Mouse (Mus musculus): ENCODE measurements at regions not wholly inside any gene's neighbourhood (a gene's known extent, or its start where the extent isn't known, plus 50 kb on each side); places are given as distances from the start of the nearest gene placed in this dataset.

DNA sequence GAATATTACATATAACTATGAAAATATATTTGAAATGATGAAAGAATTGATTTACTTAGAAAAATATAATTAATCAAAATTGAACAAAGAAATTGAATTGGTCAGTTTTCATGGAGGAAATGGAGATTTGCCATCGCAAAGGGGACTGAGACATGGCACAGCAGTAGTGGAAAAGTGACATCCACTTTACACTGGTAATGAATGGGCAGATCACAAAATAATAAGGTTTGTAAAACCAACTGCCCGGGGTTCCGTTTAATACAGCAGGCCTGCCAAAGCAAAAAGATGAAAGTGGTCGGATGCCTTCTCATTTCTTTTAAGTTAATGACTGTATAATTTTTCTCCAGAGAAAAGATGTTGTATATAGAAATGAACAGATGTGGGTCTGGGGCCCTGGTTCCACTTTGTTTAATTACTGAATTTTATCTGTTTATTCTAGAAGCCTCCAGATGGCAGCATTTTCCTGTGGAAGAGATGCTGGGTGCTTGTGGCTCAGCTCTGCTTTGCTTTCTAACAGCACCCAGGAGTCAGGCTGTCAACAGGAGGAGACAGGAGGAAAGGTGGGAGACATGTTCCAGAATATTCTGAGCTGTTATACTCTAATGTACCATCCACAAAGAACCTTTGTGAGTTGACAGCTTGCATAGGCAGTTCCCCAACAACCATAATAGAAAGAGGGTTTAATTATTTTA is 75.6 kb upstream of the Fbxl17 start:
- DNase-seq (ENCODE audit: low spot score in 2 of 2): peak in 1 of 2 experiments; percentile 22

DNA sequence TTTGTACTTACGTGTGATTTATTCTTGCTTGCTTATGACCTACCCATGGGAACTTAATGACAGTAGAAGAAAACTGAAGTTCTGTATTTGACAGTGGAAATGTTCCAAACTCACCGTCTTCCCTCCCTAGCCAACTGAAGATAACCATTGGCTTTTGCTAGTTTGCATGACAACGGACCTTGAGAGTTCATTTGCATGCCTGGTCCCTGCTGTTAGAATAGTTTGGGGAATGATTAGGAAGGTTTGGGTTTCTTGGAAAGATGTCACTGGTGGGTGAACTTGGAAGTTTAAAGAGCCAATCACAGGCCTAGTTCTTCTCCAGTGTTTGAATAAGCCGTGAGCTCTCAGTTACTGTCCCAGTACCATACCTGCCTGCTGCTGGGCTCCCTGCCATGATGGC is 83.1 kb upstream of the Fbxl17 start:
- no peak for DNase-seq (ENCODE audit: low spot score in 2 of 2)

DNA sequence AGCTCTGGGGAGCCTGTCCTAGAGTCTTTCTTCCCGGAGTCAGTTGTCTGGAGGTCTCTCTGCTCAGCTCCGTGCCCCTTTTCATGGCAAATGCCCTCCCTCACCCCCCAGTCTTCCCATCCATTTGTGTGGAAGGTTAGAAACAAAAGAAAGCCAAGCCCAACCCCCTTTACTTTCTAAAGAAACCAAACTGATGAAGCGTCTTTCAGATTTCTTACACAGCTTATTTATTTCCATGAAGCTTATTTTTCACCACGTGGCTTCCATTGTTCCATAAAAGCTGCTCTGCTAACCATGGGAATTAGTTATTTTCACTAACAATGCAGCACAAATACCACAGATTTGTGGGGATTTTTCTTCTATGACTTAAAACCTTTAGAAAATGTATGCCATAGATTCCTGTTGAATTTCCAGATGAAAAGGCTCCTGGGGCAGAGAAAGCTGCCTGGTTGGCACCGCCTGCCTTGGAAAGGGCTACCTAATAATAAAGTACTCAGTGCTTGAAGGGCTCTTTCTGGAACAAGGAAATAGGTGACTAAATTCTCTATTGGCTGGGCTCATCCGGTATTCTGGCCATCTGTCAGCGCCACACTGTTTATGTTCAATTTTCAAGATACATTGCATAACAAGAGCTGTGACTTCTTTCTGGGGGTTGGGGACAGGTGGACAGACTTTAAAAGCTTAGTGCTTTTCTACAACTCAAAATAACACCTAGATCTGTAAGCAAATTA is 107.4 kb upstream of the Fbxl17 start:
- DNase-seq (ENCODE audit: low spot score in 2 of 2): no peak

DNA sequence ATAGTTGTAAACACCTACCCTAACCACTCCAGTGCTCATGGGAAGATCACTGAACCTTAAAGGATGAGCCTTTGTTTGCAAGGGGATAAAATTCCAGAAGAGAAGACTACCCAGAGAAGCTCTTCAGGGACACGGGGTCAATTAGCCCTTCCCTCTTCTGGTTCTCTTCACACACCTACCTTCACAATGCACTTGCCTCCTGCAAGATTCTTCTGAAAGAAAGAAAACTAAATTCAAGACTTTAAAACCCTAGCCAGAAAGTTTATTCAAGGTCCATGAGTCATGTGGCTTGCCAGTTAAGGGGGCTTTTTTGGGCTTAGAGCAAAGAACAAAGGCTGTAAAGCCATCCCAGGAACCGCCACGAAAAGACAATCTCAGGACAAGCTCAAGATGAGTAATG is 122.9 kb upstream of the Fbxl17 start:
- no peak for DNase-seq (ENCODE audit: low spot score in 2 of 2)

DNA sequence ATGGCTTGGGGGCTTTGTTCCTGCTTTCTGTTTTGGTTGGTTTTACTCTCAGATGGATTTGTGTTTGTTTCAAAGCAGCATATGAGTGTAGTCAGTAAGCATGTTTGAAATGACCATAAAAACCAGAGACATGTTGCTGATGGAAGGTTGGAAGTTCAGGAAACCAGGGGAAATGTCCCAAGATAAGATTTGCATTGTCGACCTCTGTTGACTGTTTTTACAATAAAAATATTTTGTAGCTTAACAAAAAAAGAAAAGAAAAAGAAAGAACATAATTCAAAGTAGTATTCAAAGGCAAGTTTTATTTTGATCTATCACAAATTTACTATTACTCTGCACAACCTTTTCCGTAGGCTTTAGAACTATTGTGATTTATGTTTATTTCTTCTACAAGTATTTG is 137.8 kb upstream of the Fbxl17 start:
- no peak for DNase-seq (ENCODE audit: low spot score in 2 of 2)

DNA sequence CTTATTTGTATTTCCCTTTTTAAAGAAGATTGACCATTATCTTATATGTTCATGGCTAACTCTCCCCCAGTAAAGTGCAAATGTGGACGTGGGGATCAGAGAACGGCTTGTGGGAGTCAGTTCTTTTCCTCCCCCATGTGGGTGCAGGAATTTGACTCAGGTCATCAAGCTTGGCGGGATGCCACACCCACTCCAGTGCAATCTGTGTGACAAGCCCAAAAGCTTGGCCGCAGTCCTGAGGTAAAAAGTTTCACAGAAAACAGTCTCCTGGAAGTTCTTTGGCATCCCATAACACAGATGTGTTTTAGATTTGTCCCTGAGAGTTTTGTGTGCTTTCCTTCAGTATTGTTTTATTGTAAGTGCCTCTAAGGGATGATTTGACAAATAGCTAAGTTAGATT is 144.6 kb upstream of the Fbxl17 start:
- no peak for DNase-seq (ENCODE audit: low spot score in 2 of 2)

DNA sequence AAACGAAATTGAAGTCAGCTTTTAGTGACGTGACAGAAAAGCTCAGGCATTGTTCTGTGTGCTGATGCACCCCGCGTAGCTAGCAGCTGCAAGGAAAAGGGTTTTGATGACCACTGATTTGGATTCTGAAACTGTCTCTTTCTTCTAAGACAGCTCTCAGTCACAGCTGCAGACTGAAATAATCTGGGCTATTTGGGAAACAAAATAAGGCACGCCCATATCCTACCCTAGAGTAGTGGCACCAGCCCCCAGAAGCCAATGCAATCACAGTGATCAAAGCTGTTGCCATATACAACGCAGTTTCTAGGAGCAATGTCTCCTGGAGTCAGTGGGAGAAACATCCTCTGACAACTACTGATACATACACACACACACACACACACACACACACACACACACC is 157.9 kb upstream of the Fbxl17 start:
- DNase-seq (ENCODE audit: low spot score in 2 of 2): no peak

DNA sequence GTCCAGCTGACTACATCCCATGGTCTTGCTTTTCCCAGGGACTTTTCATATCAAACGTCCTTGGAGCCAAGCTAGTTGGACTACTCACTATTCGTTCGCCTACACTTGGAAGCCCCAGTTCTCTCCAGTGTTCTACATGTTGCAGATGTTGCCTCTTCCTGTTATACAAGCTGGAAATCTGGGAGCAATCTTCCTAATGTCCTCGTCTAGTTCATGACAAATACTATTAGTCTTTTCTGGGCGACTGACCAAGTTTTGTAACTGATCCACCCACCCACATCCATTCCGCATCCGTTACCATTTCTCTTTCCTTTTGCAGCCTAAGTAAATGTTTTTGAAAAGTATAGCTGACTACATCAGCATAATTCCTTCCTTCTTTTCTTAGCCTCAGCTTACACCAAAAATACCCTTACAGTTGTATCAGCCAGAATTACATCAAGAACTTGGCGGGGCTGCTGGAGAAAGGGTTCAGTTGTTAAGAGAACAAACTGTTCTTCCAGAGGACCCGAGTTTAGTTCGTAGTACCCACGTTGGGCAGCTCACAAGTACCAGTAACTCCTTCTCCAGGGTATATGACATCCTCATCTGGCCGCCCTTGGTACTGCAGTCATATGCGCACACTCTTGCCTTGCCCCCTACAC is 161.1 kb upstream of the Fbxl17 start:
- DNase-seq (ENCODE audit: low spot score in 2 of 2): no peak

DNA sequence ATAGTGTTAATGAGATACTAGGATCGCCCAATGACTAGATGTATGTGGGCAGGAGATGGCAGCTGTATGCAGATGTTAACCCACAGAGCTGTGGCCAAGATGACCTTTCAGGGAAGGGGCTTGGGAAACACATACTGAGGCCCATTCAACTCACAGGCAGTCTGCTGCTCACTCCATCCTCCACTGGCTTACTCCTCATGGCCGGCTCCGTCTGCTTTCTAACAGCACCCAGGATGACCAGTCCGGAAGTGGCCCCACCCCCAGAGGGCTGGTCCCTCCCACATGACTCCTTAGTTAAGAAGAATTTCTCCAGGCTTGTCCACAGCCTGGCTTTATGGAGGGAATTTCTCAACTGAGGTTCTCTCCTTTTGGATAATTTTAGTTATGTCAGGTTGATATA is 161.8 kb upstream of the Fbxl17 start:
- no peak for DNase-seq (ENCODE audit: low spot score in 2 of 2)

DNA sequence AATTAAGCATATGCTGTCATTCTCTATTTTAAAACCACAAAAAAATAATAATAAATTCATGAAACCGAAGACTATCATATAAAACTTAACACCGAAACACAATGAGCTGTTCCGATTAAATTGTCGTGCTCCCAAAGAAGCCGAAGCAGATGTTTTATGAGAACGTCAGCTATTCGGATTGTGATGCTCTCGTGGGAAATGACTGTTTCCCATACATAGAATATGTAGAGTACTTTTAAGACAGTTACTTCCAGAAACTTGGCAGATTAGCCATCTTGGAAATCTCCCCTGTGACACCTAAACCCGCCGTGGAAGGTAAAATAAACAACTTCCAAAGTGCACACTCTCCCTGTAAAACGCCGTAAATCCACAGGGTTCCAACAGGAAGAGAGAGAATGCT is 162.4 kb upstream of the Fbxl17 start:
- no peak for DNase-seq (ENCODE audit: low spot score in 2 of 2)

DNA sequence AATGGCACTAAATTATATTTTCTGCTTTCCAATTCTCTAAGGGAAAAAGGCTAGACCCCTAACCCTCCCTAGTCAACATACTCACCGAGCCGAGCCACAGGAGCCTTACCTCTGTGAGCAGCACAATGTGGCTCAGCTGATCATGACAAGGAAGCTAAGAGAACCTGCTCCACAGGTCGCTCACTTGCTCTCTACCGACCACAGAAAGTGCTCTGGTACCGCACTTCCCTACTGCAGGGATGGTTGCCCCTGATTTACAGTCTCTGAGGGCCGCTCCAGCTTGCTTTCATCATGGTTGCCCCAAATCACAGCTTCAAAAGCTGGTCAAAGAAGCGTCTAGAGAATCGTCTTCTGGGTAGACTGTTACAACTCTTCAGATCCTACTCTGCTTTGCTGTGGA is 177.0 kb upstream of the Fbxl17 start:
- DNase-seq (ENCODE audit: low spot score in 2 of 2): no peak

DNA sequence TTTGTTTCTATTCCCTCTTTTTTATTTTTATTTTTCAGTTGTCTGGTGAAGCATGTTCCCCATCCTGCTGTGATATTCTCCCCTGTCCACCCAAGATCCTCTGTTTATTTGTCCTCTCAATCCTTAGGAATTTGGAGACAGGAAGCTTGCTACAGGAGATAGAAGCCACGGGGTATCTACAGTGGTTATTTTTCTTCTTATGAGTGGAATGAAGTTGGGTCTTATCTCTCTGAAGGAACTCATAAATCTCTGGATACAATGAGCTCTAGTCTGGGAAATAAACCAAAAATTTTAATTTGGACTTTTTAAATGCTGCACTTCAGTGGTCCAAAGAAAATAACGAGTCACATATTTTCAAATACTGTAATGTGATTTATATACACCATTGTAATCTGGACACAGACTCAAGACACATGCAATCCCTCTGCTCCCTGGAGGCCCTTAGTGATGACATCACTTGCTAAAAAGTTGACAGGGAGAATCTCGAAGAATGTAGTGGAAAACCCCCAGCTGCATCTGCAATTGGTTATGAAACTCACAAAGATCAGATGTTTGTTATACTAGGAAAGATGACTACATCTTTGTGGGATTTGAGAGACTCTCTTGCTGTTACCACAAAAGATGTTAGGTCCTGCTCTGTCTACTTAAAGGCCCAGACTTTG is 178.3 kb upstream of the Fbxl17 start:
- DNase-seq (ENCODE audit: low spot score in 2 of 2): no peak

DNA sequence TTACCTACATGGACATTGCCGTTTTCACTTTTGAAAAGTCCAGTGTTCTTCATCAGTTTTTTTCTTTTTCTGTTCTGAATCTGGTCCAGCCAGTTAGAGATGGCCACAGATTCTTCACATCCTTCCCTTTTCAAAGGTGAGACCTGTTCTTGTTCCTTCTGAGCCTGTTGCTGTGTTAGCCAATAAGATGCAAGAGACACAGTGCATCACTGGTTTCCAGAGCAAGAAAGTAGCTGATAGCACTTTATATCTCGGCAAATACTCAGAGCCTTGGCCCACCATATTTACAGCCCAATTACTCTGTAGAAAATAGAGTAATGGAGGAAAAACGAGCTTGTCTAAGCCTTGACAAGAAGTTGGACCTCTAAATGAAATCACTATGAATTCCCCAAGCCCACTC is 180.7 kb upstream of the Fbxl17 start:
- DNase-seq (ENCODE audit: low spot score in 2 of 2): no peak

DNA sequence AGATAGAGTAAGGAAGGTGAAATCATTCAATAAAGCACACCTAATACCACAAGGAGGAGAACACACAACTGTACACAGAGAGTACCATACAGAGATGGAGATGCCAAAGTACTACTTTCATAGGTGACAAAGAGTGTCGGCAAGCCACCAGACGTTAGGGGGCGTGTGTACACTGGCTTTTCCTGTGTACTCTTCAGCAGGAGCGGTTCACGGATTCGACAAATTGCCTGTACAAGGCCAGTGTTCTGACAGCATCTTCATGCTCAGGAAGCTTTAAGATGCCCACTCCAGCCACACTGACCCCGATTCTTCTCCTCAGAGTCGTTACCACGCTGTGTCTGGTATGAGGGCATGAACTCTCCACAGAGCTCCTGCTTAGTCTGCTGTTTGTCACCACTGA is 179.5 kb upstream of the Fer start:
- no peak for DNase-seq (ENCODE audit: low spot score in 2 of 2)

DNA sequence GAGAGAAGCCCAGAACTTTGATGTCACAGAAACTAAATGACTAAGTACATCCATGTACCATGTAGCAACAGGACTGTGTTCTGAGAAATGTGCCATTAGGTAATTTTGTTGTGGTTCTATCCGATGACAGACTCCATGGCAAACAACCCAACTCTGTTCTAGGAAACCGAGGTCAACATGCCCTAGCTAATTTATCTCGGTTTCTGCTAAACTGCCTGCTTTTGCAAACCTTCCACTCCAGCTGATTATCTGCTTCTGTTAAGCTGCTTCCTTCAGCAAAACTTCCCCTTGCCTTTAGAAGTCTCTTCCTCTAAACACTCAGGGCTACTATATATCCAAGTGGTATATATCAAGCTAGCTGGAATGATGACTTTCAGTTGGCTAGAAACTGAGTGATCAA is 178.8 kb upstream of the Fer start:
- DNase-seq (ENCODE audit: low spot score in 2 of 2): no peak

DNA sequence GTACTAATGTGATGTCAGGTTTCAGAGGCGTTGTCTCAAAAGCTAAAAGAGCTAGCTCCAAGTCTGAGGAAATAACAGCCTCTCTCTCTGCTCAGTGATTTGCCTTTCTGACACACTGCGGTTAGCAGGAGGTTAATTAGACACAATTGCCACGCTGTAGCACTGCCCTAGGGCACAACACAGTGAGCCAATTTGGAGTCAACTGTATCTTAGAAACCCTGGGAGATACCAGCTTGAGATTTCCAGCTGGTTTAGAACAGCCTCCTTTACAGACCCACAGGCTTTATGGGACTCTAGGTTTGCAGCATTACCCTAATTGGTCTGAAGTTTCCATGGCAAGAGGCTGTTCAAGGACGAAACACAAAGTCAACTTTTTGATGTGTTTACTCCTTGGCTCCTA is 176.9 kb upstream of the Fer start:
- no peak for DNase-seq (ENCODE audit: low spot score in 2 of 2)

DNA sequence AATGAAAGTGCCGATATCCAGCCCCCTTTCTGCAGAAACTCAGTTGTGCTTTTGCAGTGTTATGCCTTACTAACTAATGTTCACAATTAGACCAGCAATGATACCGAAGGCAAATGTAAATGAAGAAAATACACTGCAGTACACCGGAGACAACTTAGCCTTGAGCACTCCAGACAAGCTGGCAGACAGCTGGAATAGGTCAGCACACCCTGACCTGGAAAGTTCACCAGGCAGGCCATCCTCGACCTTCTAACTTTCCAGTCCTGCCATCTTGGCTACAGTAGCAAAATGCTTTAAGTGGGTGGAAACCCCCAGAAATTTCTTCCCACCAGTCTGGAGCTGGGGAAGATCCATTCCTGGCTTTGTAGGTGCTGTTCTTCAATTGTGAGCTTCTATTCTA is 176.5 kb upstream of the Fer start:
- no peak for DNase-seq (ENCODE audit: low spot score in 2 of 2)

DNA sequence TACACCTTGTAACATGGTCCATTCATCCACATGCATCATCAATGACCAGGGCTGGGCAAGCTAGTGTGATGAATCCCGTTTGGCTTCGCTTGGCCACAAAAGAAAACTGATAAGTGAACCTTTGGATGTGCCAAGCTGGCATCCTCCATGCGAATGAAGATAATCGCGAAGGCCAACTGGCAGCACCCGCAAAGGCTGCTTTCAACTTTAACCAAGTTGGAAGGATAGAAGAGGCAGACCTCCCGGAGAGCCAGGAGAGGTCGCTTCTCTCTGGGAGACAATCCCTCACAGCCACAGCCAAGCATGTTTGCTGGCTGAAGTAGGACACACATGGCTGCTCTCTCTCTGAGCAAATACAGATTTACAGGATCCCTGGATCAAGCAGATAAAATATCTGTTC is 173.6 kb upstream of the Fer start:
- no peak for DNase-seq (ENCODE audit: low spot score in 2 of 2)

DNA sequence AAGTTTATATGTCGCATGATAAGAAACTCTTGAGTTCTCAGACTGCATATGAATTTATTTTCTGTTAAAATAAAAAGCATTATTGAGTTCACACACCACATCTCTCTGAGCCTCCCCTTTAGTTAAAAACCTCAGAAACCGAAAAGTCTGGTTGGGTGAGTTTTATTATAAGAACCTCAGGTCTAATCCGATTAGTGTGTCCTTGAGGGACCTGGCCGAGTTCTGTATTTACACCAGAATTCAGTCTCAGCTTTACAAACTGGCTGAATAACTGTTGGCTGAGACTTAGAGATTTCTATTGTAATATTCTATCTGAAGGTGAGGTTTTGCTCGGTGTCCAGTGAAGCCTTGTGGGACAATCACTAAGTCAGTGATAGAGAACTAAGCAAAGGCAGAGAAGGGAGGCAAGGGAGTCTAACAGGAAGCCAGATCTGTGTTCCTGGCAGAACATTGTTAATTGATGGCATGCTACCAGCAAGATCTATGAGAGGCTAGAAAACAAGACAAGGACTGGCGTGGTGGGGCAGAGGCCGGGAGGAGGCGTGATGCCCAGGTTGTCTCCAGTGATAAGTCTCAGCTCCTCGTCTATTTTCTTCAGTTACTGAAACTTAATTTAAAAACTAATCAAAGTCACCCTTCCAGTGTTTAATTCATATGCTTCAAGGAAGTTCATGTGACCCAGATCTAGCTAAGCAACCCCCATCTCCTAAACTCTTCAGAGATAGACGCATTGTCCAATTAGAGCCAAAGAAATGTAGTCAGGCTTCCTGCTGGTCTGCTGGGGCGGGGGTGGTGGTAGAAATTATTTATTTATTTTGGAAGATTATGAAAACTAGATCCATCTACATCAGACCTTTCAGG is 171.8 kb upstream of the Fer start:
- no peak for DNase-seq (ENCODE audit: low spot score in 2 of 2)

DNA sequence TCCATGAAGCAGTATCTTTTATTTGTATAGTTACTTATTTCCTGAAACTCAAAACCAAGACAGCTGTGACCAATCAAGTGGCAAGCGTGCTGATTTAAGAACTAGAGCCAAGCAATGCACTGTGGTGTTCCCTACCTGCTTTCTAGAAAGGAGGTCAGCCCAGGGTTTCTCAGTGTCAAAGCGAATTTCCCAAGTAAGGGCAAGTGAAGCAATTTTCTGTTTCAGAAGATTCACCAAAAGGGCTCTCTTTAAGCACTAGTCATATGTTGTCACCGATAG is 171.2 kb upstream of the Fer start:
- DNase-seq (ENCODE audit: low spot score in 2 of 2): no peak

DNA sequence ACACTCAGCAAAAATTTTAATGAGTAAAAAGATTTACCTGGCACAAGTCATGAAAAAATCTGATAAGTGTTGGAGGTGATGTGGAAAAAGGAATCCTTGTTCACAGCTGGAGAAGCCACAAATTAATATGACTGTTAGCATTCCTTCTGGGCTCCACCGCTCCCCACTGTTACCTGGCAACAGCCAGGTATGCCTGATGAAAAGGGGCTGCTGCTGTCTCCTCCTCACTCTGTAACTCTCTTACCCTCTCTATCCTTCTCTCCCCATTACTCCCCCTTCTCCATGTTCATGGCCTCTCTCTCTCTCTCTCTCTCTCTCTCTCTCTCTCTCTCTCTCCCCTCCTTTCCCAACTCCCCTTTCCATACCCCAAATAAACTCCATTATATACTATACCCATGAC is 169.6 kb upstream of the Fer start:
- DNase-seq (ENCODE audit: low spot score in 2 of 2): no peak

All from adrenal gland, adult 18-20 months (tissue).